Mouse (Mus musculus) liver, adult (tissue): ENCODE measurements around the gene Dennd1b.

Source experiments
- GATA4 ChIP-seq: IDR thresholded peaks from 2 replicates; pipeline ENCODE4 v1.6.1; 2014; ENCODE audit warnings: mild to moderate bottlenecking, low read length; ENCODE audit not compliant: insufficient replicate concordance

Dennd1b gene

DNA sequence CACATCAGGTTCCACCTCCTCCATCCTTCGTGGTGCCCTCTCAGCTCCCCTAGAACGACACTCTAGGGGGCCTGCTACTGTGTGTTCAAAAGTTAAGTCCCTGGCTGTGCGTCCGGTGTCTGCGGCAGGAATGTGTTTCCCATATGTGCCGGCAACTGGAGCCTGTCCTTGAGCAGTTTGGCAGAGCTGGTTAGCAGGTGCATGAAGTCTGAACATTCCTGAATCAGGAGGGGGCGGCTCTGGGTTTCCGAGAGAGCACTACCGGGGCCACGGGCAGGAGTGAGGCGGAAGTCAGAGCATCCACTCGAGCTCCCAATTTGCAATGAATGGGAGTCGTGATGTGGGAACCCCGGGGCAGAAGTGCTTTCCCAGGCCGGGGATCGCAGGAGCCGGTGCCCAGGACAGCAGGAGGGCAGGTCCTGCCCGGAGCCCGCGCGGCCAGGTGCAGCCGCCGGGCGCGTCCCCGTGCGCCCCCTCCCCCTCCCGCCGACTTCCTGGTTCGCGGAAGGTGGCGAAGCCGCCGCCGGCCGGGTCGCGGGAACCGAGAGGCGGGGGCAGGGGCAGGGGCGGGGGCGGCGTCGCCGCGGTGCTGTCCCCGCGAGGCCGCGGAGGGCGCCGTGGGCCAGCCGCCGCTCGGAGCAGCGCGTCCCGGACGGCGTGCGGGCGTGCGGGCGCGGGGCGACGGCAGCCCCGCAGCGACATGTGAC is at the start of gene Dennd1b:
Dennd1b (plus strand) TSS at position 275 of the 707 bp plus-strand sequence.
- TF ChIP-seq GATA4, result no peak

DNA sequence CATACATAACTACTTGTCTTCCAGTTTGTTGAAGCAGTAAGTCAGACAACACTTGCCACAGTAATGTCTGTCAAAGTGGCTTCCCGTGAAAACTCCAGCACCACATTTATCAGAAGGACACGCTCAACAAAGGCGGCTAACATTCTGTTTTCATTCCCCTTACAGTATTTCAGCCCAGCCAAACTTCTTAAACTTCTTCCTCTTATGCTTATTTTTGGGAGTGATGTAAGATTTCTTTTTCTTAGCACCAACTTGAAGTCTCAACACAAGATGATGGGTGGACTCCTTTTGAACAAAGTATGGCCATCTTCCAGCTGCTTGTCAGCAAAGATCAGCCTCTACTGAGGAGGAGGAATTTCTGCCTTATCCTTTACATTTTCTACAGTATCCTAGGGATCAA is 47.6 kb upstream of the Dennd1b start:
- no peak for TF ChIP-seq GATA4

DNA sequence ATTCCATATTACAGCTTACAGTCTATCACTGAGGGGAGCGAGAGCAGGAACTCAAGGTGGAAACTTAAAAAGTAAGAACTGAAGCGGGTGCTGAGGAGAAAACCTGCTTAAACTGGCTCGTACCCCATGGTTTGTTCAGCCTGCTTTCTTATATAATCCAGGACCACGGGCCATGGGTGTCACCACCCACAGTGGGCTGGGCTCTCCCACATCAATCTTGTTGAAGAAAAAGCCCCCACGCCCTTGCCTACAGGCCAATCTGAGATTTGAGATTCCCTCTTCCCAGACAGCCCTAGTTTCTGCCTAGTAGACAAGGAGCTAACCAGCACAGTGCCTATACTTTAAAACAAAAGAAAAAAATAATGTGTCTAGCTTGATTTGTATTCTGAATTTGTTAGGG is 43.6 kb upstream of the Dennd1b start:
- TF ChIP-seq GATA4, result no peak

DNA sequence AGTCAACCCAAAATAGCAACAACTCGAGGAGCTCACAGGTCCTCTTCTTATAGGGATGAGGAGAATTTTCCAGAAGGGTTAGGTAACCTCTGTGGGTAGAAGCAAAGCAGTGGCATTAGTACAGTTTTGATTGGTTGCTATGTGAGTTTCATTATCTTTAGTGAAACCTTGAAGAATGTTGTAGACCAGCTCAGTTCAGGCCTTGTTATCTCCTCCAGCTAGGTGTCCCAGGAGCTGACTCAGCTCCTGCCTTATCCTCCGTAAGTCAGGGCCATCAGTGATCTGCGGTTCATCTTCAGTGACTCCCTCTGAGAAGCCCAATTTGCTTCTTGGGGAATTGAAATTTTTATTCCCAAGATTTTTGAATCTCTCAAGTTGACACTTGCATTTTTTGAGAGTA is 43.2 kb upstream of the Dennd1b start:
- TF ChIP-seq GATA4, result no peak

DNA sequence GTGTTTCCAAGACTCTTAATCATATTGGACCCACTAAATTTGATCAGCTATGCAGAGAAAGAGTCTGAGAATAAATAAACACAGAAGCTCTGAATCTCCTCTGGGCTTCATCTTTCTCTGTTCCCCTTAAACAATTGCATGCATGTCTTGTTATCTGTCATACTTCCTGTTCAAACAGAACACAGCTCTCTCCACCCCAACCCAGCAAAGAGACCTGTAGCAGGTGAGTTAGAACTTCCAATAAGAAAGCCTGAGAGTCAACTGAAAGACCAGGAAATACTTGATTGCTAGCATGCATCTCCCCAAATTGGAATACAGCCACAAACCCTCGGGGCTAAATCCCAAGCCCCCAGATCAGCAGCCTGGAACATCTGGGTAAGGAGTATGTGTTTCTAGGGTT is 42.4 kb upstream of the Dennd1b start:
- no peak for TF ChIP-seq GATA4

DNA sequence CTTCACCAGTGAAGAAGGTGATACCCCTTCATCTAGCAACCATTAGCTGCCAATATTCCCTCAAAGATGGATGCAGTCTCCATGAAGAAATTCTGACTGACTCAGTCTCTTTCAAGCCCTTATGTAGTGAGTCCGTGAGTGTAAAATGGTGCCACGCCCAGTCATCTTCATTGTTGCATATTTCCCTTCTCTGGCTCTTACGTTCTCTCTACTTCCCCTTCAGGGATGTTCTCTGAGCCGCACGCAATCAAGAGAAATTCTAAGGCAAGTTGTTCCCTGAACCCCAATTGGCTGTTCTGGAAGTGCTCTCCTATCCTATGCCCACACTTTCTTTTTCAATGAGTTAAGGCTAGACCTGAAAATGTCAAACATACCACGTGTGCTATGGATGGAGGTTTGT is 40.3 kb upstream of the Dennd1b start:
- TF ChIP-seq GATA4, result no peak

DNA sequence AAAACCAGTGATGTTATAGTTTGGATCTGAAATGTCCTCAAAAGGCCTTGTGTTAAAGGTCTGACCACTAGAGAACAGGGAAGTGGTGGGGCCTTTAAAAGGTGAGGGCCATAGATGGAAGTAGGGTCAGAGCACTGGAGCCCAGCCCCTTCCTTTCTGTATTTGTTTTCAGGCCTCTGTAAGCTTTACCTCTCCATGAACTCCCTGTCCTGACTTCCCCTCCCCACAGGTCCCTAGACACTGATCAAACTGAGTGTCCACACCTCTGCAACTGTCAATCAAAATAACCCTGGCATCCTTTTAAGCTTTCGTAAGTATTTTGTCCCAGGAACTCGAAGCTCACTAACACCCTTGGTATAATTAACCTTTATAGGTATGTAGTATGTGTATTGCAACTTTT is 39.0 kb upstream of the Dennd1b start:
- TF ChIP-seq GATA4, result no peak

DNA sequence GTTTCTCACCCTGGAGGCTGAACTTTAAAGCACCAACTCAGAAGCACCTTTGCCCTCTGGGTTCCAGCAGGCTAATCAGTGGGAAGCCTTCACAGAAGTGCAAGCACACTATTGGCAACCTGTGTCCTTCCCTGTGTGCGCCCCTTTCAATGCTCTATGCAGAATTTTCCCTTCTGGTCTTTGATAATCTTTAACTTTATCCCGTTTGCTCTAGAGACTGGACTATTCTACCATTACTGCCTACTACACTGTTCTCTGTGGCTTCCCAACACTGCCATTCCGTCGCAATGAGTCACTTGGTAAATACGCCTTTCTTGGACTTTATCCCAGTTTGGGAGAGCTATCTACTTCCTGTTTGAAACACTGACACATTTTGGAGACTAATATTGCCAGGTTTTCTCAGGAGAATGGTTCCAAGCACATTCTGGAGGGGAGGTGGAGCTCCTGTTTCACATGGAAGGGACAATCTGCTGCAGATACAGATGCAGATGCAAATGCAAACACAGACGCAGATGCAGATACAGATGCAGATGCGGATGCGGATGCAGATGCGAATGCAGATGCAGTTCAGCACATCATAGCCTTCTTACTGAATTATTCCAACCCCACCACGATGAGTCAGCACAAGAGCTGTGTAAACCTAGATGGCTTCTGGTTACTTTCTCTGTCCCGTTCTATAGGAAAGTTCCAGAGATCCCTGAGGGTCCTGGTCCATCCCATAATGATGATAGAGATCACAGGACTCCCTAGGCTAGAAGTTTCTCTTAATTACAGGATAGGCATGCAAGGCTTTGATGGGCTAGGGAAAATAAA is 34.4 kb upstream of the Dennd1b start:
- TF ChIP-seq GATA4, result peak; percentile 53

DNA sequence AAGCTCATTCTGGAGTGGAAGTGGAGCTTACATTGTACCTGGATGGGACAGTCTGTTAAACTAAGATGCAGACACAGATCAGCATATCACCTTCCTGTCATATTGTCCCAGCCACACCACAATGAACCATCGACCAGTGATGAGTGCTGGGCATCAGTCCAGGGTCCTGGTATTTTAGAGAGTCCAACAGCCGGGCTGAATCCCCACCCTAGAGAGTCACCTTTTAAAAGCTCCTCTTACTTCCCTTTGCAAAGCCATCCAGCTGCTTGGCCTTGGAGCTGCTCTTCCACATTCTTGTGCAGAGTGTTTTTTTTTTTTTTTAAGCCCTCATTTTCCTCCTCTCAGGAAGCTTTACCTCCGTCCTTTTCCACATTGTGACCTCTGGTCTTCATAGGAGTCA is 33.2 kb upstream of the Dennd1b start:
- TF ChIP-seq GATA4, result no peak

DNA sequence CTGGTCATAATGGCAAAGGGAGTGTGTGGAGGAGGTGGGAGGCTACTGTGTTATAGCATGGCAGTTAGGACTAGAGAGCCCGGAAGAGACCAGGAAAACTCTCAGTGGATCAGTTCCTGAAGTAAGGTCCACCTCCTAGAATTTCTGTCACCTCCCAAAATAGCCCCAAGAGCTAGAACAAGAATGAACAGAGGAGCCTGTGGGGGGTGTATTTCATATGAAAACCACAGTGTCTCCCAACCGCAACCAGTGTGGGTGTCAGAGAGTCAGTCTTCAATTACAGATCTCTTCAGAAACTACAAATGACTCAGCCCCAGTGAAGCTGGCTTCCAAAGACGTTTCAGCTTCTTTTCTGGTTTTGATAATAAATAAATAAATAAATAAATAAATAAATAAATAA is 32.4 kb upstream of the Dennd1b start:
- no peak for TF ChIP-seq GATA4

DNA sequence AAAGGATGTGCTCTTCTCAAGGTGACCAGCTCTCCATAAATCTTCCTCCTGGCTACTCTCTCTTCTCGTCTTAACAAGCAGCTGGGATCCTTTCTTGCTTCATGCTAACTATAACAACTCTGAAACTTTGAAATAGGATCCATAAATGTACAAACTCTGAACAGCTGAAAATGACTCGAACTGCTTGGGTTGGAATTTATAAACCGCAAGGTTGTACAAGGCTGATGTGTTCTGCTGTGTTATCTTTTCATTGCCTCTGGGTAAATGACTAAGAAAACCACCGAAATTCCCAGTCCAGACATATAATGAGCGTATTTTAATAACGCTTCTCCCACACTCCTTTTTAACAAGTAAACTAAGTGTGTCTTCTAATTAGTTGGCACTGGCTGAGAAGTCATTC is 27.1 kb upstream of the Dennd1b start:
- TF ChIP-seq GATA4, result no peak

DNA sequence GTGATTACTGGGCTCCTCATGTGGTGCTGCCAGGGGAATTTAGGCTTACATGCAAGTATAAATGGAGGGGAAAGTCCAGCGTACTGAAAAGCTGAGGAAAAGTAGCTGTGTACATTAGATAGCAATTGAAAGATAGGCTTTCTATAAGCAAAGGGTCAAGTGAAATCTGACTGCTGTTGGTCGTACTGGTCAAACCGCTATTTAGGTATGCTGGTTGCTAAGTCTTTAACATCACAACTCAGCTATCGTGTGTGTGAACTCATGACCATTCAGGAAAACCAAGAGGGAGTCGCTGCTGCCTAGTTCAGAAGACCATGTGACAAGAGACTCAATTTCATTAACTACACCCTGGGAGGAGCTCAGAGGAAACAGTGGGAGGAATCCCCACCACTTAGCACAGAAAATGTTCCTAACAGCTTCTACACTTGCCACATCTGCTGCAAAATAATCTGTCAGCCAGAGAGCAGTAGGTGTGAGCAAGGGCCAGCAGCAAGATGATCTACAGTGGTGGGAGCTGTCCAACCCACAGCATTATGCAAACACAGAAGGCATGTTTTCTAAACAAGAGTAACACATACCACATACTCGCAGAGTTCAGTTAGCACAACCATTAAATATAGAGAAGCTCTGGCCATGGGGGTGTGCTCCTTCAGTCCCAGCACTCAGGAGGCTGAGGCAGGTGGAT is 25.4 kb upstream of the Dennd1b start:
- TF ChIP-seq GATA4, result no peak

DNA sequence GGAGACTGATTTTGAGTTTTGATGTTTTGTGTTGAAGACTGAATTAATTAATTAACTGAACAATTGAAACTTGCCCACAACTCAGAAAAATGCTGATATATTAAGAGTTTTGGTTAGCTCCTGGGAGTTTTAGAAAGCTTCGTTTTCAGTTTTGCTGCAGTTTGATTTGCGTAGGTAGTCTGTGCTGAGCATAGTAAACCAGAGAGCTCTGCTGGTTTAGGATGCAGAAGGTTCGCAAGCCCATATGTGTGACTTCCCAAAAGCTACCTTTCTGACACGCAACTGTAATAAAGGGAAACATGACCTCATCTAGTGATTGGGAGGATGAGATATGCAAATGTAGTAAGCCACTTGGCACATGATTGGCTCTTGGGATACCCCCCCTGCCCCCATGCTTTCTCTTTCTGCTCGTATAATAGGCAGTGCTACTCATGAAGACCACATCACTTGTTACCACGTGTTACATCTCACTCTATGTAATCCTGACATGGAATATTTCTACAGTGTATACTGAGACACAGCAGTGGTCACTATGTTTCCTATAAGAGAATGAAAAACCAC is 23.6 kb upstream of the Dennd1b start:
- TF ChIP-seq GATA4, result no peak

DNA sequence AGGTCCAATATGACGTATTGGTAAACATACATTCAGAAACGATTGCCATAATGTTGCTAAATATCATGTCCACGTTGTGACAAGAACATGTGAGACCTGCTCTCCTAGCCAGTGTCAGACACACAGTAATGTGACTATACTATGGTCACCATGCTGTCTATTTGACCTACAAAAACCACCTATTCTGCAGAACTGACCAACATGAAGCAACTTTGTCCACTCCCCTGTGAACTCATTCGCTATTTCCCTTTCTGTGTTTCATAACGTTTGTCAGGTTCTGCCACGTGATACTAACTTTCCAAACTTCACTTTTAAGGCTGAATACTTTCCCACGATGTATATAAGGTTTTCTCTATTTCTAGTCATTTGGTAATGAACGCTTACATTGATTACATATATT is 22.8 kb upstream of the Dennd1b start:
- no peak for TF ChIP-seq GATA4

DNA sequence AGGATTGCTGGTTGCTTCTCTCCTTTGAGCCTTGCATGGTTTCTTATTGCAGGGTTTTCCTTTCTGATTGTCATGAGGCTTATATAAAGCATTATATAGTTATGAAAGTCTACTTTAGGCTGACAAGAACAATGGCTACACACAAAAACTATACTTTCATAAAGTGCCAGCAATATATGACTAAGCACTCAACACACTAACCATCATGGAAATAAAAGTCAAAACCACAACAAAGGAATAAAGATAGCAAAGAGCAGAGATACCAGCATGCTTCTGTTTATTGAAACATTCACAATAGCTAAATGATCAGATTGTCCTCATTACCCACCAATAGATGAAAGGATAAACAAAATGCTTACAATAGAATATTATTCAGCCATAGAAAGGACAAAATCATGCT is 11.1 kb upstream of the Dennd1b start:
- TF ChIP-seq GATA4, result no peak

DNA sequence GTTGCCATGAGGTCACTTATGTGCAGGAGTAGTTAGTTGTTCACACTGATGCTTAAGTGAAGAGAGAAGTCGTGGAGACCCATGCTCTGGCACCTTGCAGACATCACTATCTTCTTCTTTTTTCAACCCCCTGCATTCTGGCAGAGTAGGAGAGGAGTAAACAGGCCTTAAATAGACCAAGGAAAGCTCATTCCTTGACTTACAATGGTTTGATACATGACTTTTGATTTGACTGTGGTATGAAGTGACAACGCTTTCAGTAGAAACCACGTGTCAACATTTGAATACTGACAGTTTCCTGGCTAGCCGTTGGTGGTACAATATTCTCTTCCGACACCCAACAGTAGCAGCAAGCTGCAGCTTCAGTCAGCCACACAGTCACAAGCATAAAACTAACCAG is 8.3 kb upstream of the Dennd1b start:
- TF ChIP-seq GATA4, result no peak
